Mouse (Mus musculus) heart, postnatal 0 days (tissue): ENCODE data around the gene Stpg3. TPM values are rescaled to one million over a fixed set of nuclear protein-coding genes. Genes with fewer than 3 reads are reported as not detected.

Experiments used
- ATAC-seq: fragments of 200-750 bp; cut with Nextera tagmentation; 2 replicates; pipeline ENCODE4 v1.8.0; 2017; ENCODE audit warnings: low read depth, moderate number of reproducible peaks, moderate library complexity; ENCODE audit not compliant: insufficient read depth
- DNase-seq: peaks from one replicate; pipeline ENCODE4 v3.0.0-alpha.2; 2016; ENCODE audit warnings: low spot score
- H3K27ac ChIP-seq: fragments of 300-500 bp; sonication (generic); 2 replicates; pipeline ENCODE4 v1.5.1; 2014; ENCODE audit warnings: low read depth, mild to moderate bottlenecking
- H3K27me3 ChIP-seq: fragments of 300-500 bp; sonication (generic); 2 replicates; pipeline ENCODE4 v1.6.1; 2014; ENCODE audit warnings: low read length, mixed read lengths; ENCODE audit not compliant: control insufficient read depth, insufficient read depth
- H3K36me3 ChIP-seq: fragments of 300-500 bp; sonication (generic); replicated peaks from 2 replicates; pipeline ENCODE4 v1.6.1; 2014; ENCODE audit warnings: low read length, mixed read lengths; ENCODE audit not compliant: control insufficient read depth, insufficient read depth
- H3K4me1 ChIP-seq: fragments of 300-500 bp; sonication (generic); 2 replicates; pipeline ENCODE4 v1.6.1; 2014; ENCODE audit warnings: antibody characterized with exemption; ENCODE audit not compliant: control insufficient read depth, insufficient read depth
- H3K4me2 ChIP-seq: fragments of 300-500 bp; sonication (generic); 2 replicates; pipeline ENCODE4 v1.6.1; 2014; ENCODE audit warnings: low read depth, mild to moderate bottlenecking, low read length, moderate library complexity
- H3K4me3 ChIP-seq: fragments of 300-500 bp; sonication (generic); 2 replicates; pipeline ENCODE4 v1.5.1; 2014; ENCODE audit warnings: low read depth, low read length
- H3K9ac ChIP-seq: fragments of 300-500 bp; sonication (generic); replicated peaks from 2 replicates; pipeline ENCODE4 v1.6.1; 2014; ENCODE audit warnings: low read depth, low read length, mixed read lengths
- H3K9me3 ChIP-seq: fragments of 300-500 bp; sonication (generic); replicated peaks from 2 replicates; pipeline ENCODE4 v1.6.1; 2016; ENCODE audit warnings: low read length; ENCODE audit not compliant: control insufficient read depth
- CTCF ChIP-seq: IDR thresholded peaks from 2 replicates; pipeline ENCODE4 v1.5.1; 2016; ENCODE audit warnings: antibody characterized with exemption, control low read depth, low read depth
- EP300 ChIP-seq: IDR thresholded peaks from 2 replicates; pipeline ENCODE4 v1.6.1; 2016; ENCODE audit warnings: antibody characterized with exemption, low read depth
- WGBS: fragments of 180-500 bp; shearing (Covaris S2); extraction: QIAGEN DNeasy Blood & Tissue Kit; methylation state at CpG from one replicate; pipeline ENCODE4 v1.1.7; 2014; 5-methylcytosine and 5-hydroxymethylcytosine counted together
- polyA plus RNA-seq: library from polyadenylated mRNA; unstranded; fragments of >200 nt; fragmentation: Nextera tagmentation; extraction: Ambion mirVana; gene quantifications from 2 replicates; pipeline ENCODE4 v1.2.1, GENCODE M21; 2015
- total RNA-seq: library from RNA; depleted of rRNA; stranded (reverse); fragments of >200 nt; gene quantifications from 2 replicates; pipeline ENCODE4 v1.2.3, GENCODE M21; 2014; ENCODE audit warnings: low replicate concordance

The Stpg3 gene
- total and polyA plus RNA-seq, 2 experiments from 2014 or later = not detected

DNA sequence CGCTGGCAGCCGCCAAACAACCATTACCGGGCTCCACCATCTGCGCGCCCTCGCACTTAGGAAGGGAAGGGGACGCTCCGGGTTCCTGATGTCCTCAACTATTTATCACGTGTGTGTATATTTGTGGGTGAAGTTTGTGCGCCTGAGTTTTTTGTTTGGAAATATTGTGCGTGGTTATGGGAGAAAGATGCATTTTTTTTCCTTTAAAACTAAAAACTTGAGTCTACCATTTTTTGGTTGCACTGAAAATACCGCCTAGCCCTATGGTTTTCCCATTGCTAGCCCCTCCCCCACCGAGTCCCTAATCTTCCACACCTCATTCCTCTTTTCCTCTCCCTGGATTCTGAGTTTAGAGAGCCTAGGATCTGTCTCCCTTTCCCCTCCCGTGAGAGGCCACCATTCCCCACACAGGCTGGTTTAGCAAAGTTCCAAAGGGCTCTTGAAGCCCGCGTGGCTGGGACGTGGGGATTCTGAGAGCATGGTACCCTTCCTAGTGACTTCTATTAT is 32.5 kb downstream of the Stpg3 start:
- H3K36me3 ChIP-seq = no peaks in the 10 kb centered on the region
- ATAC-seq (no peak), DNase-seq (no peak)
- peak overlapping the region; percentile 62 for H3K9ac ChIP-seq
- 1% methylated on average over 17 of the region's 17 CpGs for WGBS
- peaks cover 30% of the 10 kb centered on the region for H3K4me1 ChIP-seq
- TF ChIP-seq CTCF = no peak
- no peak for TF ChIP-seq EP300
- peak overlapping the region; percentile 82 for H3K4me2 ChIP-seq
- no peaks in the 10 kb centered on the region for H3K9me3 ChIP-seq
- H3K27me3 ChIP-seq = 0 out of 2 replicates have a peak, but pooled peaks cover 6% of the 10 kb centered on the region
- peak overlapping the region; percentile 86 for H3K27ac ChIP-seq
- H3K4me3 ChIP-seq = peak overlapping the region; percentile 62

DNA sequence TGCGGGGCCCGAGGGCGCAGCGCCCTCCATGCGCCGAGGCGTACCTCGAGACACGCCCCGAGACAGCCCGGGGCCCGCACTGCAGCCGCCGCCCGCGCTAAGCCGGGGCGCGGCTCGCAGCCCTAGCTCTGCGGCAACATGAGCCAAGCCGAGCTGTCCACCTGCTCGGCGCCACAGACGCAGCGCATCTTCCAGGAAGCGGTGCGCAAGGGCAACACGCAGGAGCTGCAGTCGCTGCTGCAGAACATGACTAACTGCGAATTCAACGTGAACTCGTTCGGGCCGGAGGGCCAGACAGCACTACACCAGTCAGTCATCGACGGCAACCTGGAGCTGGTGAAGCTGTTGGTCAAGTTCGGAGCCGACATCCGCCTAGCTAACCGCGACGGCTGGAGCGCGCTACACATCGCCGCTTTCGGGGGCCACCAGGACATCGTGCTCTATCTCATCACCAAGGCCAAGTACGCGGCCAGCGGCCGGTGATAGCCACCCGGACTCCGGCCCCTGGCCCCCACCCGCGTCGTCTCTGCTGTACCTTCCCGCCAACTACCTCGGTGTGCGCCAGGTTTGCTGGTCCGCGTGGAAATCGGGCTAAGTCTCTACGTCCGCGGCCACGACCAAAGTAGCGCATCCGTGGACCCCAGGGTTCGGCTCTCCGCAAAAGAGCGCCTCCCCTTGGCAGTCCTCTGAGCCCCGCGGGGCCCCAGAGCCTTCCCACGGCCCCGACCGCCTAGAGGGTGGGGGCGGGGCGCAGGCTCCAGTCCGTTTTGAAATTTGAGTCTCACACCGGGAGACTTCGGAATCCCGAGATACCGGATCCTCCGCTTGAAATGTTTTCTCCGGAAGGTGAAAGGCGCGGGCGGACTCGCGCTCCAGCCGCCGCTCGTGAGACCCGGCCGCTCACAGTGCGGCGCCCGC is 33.2 kb downstream of the Stpg3 start:
- TF ChIP-seq CTCF = no peak
- TF ChIP-seq EP300 = no peak
- no peaks in the 10 kb centered on the region for H3K9me3 ChIP-seq
- H3K27me3 ChIP-seq = 0 out of 2 replicates have a peak, but pooled peaks cover 6% of the 10 kb centered on the region
- under 1% methylated on average over 96 of the region's 100 CpGs for WGBS
- peak overlapping the region; percentile 62 for H3K4me3 ChIP-seq
- no peak for DNase-seq
- peak overlapping the region; percentile 62 for H3K9ac ChIP-seq
- peak; percentile 37 for ATAC-seq
- peaks cover 37% of the 10 kb centered on the region for H3K4me1 ChIP-seq
- peak overlapping the region; percentile 82 for H3K4me2 ChIP-seq
- H3K27ac ChIP-seq = peak overlapping the region; percentile 86
- no peaks in the 10 kb centered on the region for H3K36me3 ChIP-seq

DNA sequence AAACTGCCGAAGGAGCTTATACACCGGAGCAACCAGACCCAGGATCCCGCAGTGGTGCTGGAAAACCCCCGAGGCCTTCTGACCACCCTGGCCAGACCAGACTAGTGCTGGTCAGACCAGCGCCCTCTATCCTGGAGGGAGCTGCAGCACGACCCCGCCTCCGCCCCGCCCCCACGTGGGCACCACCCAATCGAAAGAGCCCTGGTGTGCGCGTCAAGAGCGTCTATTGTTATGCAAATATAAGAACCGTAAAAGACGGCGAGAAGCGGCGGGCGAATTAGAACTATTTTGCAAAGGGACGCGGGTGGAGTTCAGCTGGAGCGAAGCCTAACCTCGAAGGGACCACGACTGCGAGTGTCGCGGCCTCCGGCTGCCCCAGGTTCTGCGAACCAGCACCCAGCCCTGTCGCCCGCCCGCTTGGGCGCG is 33.9 kb downstream of the Stpg3 start, which contains the start of gene Nrarp:
Gene Nrarp (plus strand): TSS at position 281 of the 426 bp plus-strand sequence.
- Histone ChIP-seq H3K4me3 (peak within 1 kb of the TSS; percentile 62), H3K36me3 (no peaks in the 10 kb centered on the region), H3K9me3 (no peaks in the 10 kb centered on the region), H3K4me1 (peaks cover 38% of the 10 kb centered on the region), H3K27ac (peak within 1 kb of the TSS; percentile 86), H3K4me2 (peak within 1 kb of the TSS; percentile 82), H3K9ac (peak within 1 kb of the TSS; percentile 62), H3K27me3 (0 out of 2 replicates have a peak, but pooled peaks cover 6% of the 10 kb centered on the region)
- WGBS = under 1% methylated on average over 34 of the region's 35 CpGs
- DNase-seq (peak; percentile 93), ATAC-seq (peak; percentile 90)
- TF ChIP-seq EP300 = 0 out of 2 replicates have a peak, but pooled peaks have one; percentile 62
- peak; percentile 61 for TF ChIP-seq CTCF

DNA sequence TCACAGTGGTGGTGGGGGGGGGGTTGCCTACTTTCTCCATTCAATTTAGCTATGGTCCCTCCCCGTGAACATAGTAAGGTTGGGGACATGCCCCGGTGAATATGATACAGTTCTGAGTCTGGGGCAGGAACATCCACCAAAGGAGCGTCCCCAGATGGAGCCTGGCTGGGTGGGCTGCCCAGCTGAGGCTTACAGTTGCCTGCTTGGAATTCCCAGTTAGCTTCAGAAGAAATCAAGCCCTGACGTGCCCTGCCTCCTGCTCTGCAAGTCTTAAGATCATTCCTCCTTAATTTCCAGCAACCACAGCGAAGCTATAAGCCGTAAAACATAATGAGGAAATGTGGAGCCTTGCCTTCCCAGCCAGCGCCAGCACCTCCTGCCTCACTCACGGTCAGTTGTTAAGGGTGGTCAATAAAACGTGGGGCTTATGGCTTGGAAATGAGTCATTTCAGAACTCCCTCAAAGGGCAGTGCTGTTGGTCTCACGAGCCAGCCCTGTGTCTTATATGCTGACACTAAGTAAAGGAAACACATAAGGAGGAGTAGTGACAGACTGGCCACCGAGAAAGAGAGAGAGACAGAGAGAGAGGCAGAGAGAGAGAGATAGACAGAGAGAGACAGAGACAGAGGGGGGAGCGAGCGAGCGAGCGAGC is 34.7 kb downstream of the Stpg3 start:
- Histone ChIP-seq H3K9me3 (no peaks in the 10 kb centered on the region), H3K4me3 (peak overlapping the region; percentile 62), H3K27ac (peak overlapping the region; percentile 79), H3K4me1 (peaks cover 35% of the 10 kb centered on the region), H3K27me3 (0 out of 2 replicates have a peak, but pooled peaks cover 6% of the 10 kb centered on the region), H3K4me2 (peak overlapping the region; percentile 82), H3K9ac (0 out of 2 replicates have a peak overlapping the region, but pooled peaks have one; percentile 35), H3K36me3 (no peaks in the 10 kb centered on the region)
- no peak for TF ChIP-seq CTCF
- TF ChIP-seq EP300 = no peak
- ATAC-seq = no peak
- no peak for DNase-seq
- WGBS = 62% methylated on average over 15 of the region's 15 CpGs

DNA sequence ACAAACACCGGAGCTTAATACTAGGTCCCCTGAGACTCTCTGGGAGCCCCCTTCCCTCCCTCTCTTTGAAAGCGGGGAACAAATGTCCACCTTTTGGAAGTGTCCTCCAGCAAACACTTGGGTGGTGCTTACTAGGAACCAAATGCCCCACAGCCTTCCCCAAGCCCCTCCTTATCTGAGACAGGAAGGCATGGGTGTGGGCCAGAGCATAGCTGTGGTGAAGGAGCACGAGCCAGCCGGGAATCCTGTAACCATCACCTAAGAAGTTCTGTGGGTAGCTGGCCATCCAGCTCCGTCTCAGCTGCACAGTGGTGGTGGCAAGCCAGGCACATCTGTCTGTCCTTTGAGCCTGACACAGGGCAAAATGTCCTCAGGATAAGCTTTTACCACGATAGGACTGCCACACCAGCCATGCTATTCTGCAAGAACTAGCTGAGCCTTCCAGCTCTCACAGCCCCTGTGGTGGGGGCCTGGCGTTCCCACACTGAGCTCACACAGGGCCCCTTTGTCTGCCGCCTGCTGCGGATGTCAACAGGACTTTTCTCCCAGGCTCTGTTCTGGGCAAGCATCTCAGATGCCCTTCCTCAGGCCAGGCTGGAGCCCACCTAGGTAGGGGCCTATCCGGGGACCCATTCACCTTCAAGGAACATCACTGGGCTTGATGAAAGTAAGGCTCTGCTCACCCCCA is 36.0 kb downstream of the Stpg3 start:
- Histone ChIP-seq H3K4me2 (peak overlapping the region; percentile 32; the same call in 1 of the 2 replicates), H3K9me3 (no peaks in the 10 kb centered on the region), H3K4me1 (peaks cover 32% of the 10 kb centered on the region), H3K36me3 (no peaks in the 10 kb centered on the region), H3K9ac (no peak overlapping the region), H3K4me3 (no peak overlapping the region), H3K27ac (peak overlapping the region; percentile 77), H3K27me3 (0 out of 2 replicates have a peak, but pooled peaks cover 6% of the 10 kb centered on the region)
- 45% methylated on average over 10 of the region's 10 CpGs for WGBS
- ATAC-seq (no peak), DNase-seq (no peak)
- no peak for TF ChIP-seq EP300
- no peak for TF ChIP-seq CTCF
